Mouse (Mus musculus) layer of hippocampus, adult 2 months (tissue): ENCODE results near the gene Vapa. TPM values are rescaled to one million over a fixed set of nuclear protein-coding genes. Genes with fewer than 3 reads are reported as not detected.
"Not testable (repeated sequence)": the region's sequence is repeated elsewhere in the genome, so short reads cannot be mapped to it uniquely, and the experiment has no call there.

Experiments used
- DNase-seq, 2 experiments: peaks; one replicate each; pipeline ENCODE4 v3.0.0; 2022; ENCODE audit warnings: low spot score in 2 of 2
- H3K27ac ChIP-seq: fragments of 200-600 bp; 2 replicates; pipeline ENCODE4 v1.8.1; 2022
- H3K4me3 ChIP-seq: fragments of 200-600 bp; 2 replicates; pipeline ENCODE4 v1.8.1; 2022; ENCODE audit warnings: mild to moderate bottlenecking
- CTCF ChIP-seq: fragments of 200-600 bp; conservative IDR thresholded peaks from 2 replicates; pipeline ENCODE4 v1.8.1; 2022; ENCODE audit warnings: antibody characterized with exemption, mild to moderate bottlenecking, moderate library complexity
- total RNA-seq, 2 experiments: library from RNA; stranded (reverse); gene quantifications; 2 replicates each; pipeline ENCODE4 v1.2.3; 2021

Vapa gene
- total RNA-seq, 2 experiments from 2014 or later: 131 to 137 TPM

DNA sequence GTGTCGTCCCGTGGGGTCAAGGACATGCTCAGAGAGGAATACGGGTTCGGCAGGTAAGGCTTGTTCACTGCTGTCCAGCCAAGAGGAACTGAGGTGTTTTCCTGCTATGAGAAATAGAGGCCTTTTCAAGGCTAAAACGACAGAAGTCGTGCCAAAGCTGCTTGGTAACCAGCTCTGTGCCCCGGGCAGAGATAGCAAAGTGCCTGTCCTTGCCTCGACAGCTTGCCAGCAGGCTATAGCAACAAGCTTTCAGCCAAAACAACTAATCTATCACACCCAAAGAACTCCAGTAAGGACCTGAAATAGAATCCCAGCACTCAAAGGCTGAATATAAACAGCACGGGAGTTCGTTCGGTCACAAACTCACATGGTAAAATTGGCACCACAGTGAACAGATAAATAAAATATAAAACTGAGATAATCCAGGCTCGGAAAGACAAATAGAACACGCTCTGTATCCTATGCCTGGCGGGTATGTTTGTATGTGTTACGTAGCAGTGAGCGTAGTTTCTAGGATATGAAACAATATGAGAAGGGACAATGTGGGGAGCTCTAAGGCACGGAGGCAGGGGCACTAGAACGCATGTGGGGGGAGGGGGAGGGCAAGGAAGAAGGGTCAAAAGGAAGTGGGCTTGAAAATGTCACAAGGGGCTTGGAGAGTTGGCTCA, 64.5 kb downstream of the Vapa start:
- TF ChIP-seq CTCF: no peak
- no peak for DNase-seq
- Histone ChIP-seq H3K4me3 (no peak overlapping the region), H3K27ac (no peak overlapping the region)

DNA sequence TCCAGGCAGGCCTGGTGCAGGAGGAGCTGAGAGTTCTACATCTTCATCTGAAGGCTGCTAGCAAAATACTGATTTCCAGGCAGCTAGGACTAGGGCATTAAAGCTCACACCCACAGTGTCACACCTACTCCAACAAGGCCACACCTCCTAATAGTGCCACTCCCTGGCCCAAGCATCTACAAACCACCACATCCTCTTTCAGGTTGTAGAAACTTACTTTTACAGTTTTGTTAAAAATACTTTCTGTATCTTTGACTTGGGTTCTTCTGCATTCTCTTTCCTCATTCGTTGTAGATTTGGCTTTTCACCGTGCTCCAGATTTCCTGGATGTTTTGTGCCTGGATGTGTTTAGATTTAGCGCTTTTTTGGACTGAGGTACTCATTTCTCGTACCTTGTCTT, 67.1 kb downstream of the Vapa start:
- not testable (repeated sequence) for H3K4me3 ChIP-seq, DNase-seq, H3K27ac ChIP-seq

DNA sequence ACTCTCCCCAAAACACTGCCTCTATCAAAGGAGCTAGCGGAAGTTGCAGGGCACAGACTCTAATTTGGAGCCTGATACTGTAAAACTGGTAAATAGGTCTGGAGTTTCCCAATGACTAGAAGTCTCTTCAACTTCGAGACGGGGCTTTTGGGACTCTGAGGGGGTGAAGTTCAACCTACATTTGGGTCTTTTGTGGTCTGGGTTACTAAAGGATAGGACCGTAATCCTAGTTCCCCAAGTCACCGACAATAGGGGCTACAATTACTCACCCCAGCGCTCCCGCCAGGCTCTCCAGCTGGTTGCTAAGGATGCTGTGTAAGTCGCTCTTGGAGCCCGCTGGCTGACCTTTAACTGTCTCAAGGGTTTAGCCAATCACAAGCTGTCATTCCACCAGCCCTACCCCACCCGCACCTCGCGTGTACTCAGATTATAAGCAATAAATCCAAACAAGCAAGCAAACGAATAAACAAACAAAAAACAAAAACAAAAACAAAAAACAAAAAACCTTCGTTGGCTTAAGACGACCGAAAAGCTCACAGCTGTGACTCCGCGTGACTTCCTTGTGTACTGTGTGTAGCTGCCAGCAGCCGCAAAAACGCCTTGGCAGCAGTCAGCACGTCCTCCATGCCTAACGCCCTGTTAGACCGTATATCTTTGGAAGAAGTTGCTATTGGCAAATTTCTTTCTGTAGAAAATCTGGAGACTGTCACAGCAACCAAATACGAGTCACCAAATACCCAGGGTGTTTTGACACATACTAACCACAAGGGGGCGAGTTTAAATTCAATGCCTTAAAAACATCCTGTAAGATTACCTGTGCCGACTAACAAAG, 72.7 kb downstream of the Vapa start, which contains the start of gene Tmem232:
Gene Tmem232, minus strand, starts transcription at position 342 of the 832 bp plus-strand sequence.
- DNase-seq: peak in 1 of 2 experiments; percentile 16
- TF ChIP-seq CTCF: peak; percentile 82
- Histone ChIP-seq H3K27ac (no peak within 1 kb of the TSS), H3K4me3 (peak within 1 kb of the TSS; percentile 53)

DNA sequence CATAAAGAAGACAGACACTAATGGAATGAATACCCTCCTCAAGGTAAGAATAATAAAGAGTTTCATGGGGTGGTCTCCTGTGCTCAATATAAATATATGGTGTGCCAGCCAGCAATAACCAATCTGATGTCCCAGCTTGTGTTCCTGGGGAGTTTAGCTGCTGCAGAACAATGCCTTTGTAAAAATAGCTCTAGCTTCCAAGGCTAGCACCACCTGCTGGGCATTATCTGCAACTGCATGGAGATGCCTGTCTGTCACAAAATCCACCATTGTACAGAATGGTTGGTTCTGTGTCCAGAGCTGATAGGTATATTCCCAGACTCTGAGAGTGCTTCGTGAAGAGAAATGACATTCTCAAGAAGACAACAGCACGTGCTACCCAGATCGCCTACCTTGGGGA, 77.2 kb downstream of the Vapa start:
- peak; percentile 96 for TF ChIP-seq CTCF
- peak in 1 of 2 experiments; percentile 48 for DNase-seq
- no peak overlapping the region for H3K27ac ChIP-seq
- no peak overlapping the region for H3K4me3 ChIP-seq

DNA sequence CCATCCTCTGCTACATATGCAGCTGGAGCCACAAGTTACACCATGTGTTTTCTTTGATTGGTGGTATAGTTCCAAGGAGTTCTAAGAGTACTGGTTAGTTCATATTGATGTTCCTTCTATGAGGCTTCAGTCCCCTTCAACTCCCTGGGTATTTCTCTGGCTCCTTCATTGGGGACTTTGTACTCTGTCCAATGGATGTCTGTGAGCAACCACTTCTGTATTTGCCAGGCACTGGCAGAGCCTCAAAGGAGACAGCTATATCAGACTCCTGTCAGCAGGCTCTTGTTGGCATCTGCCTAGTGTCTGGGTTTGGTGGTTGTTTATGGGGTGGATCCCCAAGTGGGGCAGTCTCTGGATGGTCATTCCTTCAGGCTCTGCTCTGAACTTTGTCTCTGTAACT, 81.0 kb downstream of the Vapa start:
- not testable (repeated sequence) for H3K27ac ChIP-seq, H3K4me3 ChIP-seq

More for the DNA sequence above, 81.0 kb downstream of the Vapa start:
- DNase-seq: not testable (repeated sequence)

Other genes starting within 250 kb of the Vapa start
- under 1 TPM; 0.91 to 0.97 TPM for gene Tmem232, start 72.8 kb downstream of the Vapa start, total RNA-seq
- gene Txndc2, start 28.6 kb upstream of the Vapa start, total RNA-seq: not detected
- gene Rab31, start 159.2 kb upstream of the Vapa start, total RNA-seq: 10 to 100 TPM; 46.9 TPM
- gene Ppp4r1, start 169.0 kb upstream of the Vapa start, total RNA-seq: 10 to 100 TPM; 32.3 to 35.1 TPM